Mouse (Mus musculus) lung, postnatal 4 days (tissue): Measurements from ENCODE around the gene Bicral.

ENCODE experiments used
- DNase-seq, 2 experiments: peaks; one replicate each; pipeline ENCODE4 v3.0.0; 2021

Bicral gene

DNA sequence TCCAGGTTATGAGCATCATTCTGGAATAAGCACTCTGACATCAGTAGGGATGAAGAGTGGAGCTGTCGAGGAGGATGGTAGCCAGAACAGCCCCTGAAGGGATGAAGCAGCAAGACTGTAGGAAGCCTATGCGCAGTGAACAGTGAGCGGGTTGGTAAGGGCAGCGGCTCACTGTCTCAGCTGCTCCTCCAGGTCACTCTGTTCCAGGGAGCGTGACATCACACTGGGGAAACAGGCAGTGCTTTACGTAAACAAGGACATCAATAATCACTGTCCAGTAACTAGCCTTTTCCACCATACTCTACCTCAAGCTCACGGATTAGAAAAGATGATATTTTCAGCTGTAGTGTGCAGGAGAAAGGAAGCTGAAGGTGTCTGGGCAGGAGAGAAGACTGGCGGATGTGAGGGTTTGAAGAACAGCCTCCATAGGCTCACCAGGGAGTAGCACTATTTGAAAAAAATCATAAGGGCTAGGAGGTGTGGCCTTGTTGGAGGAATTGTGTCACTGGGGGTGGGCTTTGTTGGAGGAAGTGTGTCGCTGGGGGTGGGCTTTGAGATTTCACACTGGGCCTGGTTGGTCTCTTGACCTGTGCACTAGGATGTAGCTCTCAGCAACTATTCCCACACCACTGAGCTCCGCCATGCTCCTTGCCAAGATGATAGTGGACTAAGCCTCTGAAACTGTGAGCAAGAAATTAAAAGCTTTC lies 17.8 kb downstream of the Bicral start:
- no peak for DNase-seq

DNA sequence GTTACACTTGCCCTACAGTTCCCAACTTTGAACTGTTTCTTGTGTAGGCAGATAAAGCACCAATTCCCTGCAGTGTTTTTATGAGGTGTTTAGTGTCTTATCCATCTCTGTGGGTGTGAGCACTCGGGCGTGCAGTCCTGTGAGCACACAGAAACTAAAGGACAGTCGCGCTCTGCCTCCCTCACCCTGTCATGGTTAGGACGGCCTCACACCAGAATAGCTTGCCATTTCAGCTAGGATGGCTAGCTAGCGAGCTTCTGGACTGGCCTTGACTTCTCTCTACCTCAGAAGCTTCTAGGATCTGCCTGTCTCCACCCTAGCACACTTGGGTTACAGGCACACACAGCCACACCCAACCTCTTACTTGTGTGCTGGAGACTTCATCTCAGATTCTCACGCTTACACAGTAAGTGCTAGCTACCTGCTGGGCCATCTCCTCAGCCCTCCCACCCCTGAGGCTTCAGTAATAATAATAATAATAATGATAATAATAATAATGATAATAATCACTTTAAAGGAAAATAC lies 19.8 kb downstream of the Bicral start:
- no peak for DNase-seq

DNA sequence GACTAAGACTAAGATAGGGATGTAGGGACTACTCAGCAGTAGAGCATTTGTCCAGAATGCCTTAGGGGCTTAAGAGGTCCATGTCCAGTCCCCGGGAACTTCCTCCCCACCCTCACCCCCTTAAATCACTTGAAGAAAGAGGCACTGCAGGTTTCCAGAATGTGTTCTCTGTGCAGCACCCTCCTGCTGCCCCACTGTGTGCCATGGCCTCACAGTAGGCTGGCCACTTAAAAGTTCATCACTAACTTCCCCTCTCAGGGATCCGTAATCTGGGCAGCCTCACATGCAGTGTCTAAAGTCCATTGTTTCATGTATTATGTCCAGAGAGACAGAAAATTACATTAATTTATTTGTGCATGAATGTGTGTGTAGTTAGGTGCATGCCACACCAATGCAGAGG lies 20.4 kb downstream of the Bicral start:
- DNase-seq = no peak

DNA sequence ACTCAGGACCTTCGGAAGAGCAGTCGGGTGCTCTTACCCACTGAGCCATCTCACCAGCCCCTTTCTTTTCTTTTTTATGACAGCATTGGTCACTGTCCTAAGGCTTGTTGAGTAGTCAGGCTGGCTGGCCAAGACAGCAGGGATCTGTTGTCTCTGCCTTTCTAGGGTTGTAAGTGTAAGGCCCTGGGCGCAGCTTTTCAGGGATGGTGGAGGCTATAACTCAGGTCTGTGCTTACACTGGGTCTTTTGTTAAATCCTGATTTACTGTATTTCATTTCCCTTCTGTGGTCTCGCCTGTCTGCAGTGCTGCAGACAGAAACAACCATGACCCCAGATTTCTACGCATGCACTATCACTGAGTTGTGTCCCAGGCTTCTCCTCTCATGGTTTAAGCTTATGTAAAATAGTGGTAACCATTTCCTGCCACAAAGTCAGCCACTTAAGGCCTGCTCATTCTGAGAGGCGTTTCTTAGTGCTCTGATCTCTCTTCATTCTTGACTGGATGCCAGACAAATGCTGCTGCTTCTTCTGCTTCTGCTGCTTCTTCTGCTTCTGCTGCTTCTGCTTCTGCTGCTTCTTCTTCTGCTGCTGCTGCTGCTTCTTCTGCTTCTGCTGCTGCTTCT lies 23.1 kb downstream of the Bicral start:
- DNase-seq = peak in 1 of 2 experiments; percentile 41

DNA sequence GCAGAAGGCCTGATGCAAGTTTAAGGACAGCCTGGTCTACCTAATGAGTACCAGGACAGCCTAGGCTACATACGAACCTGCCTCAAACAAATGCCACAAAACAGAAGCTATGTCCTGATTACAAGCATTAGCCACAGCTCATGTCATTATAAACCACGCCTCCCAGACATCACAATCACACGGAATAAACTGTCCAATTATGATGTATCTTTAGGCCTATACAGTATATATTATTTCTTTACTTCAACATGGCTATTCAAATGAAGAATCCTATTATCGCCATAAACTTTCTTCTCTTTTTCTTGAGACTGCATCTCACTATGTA lies 25.3 kb downstream of the Bicral start:
- DNase-seq = no peak

DNA sequence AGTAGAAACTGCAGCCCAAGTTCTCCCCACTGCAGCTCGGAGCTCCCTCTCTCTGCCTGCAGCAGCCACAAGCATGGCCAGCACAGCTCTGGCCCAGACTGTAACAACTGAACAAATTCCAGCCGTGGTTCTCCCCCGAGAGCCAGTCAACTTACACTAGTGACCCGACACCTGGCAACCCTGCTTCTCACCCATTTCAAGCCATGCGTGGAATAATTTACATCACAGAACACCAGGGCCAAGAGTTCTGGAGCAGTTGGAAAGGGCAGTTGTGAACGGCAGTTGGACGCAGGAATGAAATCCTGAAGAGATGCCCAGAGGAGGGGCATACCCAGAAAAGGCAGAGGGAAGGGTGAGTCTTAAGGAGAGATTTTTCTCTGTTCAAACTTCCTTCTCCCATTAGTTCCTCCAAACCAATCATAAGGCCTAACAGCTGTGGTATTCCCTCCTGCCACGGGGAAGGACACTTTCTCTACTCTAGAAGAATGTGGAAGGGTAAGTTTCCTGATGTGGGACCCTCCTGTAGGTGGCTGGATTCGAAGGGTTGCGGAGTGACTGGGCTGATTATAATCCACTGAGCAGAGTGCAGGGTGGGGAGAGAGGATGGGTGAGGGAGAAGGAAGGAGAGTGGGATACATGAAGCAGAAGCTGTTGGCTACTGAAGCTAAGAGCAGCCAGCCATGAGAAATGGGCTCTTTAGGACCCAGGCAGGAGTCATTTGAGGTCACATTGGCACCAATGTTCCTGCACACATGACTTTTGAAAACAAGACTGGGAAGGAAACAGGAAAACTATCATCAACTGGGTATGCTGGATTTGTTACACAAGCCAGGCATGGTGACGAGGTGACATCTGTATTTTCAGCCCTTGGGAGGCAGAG lies 25.9 kb downstream of the Bicral start:
- DNase-seq = peak; percentile 27 to 49

DNA sequence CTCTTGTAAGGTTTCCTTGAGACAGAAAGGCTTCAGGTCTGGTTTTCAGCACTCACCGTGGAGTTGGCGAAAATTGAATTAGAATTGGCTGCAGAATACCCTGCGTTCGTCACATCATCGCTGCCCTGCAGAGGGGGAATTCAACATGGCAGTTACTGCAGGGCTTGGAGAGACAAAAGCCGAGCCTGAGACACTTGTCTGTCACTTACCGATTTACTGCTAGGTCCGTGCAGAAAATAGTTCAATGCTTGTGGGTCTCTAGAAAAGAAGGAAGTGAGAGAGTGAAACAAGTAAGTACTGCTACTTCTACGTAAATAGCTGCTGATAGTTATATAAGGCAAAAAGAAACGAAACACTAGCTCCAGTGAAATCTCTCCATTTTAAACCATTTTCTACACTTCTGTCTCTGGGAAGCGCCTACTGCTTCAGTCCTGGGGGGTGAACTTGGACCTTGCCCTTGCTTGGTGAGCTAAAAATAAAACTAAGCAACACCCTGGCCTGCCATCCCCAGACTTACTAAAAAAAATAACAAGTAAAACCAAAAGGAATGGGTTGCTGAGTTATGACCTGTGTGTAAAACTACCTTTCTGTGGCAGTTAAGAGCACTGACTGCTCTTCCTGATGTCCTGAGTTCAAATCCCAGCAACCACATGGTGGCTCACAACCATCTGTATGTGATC lies 28.3 kb downstream of the Bicral start:
- DNase-seq = no peak

DNA sequence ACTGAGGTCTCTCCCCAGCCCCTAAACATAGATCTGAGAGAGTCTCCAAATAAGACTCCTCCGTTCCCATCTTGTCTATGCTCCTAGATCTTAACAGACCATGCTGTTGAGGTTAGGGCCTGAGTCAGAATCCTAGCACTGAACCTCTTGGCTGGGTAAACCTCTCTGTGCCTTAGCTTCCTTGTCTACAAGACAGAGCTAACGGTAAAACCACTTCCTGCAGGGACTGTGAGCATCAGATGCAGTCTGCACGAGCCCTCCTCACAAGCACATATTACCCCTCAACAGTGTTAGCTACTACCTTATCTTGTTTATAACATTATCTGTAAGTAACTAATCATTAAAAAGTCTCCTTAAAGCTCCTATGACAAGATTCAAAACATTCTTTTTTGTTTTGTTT lies 29.3 kb downstream of the Bicral start:
- no peak for DNase-seq

DNA sequence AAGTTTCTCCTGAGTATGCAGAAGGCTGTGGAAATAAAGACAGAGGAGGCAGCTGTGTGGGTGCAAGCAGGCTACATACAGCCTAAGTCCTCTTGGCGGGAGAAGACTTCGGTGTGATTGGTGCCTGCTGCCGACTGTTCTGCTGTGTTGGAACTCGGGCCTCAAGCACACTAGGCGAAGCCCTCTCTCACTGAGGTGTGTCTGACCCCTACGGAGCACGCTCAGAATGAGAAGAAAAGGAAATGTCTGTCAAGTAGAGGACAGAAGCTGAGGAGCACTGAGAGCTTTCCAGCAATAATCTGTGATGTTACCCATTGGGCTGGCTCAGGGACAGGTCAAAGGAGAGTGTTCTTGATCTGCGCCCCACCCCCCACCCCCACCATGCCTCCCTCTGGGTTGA lies 35.2 kb downstream of the Bicral start:
- no peak for DNase-seq

DNA sequence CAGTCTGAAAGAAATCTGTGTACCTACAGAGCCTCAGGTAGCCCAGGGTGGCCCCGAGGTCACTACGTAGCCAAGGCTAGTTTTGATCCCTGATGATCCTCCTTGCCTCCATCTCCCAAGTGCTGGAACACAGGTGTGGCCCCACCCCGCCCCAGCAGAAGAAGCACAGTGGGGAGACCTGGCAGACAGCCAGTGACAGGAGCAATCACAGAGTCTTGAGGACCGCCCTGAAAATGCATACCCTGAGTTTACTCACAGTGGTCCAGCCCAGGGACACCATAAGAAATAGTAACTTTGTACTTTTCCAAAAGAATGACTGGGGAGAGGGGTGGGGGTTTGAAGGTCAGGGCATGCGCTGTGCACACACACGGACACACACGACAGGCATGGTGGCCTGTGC lies 37.7 kb downstream of the Bicral start:
- no peak for DNase-seq

DNA sequence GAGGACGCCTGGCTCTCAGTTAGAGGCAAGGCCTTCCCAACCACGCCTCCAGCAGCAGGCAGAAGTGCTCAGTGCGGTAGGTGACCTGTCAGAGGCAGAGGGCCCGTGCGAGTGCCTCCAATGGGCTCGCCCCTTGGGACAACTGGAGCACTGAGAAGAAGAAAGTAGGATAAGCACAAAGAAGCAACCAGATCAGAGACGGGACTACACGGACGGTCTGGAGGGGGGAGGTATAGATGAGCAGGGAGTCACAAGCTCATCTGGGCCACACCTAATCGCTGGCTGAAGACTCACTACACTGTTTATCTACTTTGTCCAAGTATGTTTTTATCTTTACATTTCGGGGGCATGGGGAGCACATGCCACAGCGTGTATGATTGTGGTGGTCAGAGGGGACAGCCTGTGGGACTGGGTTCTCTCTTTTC lies 40.5 kb downstream of the Bicral start:
- DNase-seq = no peak

DNA sequence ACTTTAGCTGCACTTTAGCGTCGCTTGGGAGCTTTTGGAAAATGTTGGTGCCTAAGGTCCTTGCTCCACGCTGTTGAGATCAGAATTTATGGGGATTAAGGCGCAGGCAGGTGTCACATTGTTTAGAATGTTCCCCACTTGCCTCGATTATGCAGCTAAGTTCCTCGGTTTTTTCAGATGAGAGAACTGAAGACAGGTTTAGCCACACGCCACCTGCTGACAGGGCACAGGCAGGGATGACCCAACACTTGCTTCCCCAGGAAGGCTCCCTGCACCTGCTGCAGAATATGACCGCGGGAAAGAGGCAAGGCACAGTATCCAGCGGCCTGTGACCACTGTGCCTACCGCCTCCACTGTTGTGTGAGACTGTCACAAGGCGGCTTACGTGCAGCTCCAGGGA lies 42.0 kb downstream of the Bicral start:
- DNase-seq = no peak

DNA sequence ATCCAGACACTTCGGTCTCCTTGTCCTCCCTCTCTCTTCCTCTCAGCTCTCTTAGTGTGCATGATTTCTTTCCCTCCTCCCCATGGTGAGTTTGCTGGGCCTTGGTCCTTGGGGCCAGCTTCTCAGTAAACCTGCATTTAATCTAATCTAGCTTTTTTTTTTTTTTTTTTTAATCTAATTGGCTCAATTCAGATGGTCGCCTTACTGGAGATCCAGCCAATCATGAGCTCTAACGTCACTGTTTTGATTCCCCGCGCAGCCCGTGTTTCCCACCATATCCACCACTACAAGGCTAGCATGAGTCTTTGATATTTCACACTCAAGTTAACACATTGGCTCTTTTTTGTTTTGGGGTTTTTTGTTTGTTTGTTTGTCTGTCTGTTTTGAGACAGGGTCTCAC lies 43.8 kb downstream of the Bicral start:
- DNase-seq = no peak

DNA sequence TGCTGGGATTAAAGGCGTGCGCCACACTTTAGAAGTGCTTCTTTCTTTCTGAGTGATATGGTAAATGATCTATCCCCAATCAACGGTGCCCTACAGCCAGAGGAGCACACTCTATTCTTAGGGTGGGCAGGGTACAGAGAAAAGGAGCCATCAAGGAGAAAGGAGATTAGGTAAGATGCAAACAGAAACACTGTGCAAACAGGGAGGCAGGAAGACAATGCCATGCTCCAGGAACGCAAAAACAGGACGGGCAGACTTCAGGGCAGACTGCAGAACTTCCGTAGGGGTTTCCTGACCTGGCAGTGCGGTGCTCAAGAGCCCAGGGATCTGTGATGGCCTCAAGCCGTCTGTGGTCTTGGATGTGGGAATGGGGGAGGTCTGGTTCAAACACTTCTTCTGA lies 44.6 kb downstream of the Bicral start:
- DNase-seq = no peak

DNA sequence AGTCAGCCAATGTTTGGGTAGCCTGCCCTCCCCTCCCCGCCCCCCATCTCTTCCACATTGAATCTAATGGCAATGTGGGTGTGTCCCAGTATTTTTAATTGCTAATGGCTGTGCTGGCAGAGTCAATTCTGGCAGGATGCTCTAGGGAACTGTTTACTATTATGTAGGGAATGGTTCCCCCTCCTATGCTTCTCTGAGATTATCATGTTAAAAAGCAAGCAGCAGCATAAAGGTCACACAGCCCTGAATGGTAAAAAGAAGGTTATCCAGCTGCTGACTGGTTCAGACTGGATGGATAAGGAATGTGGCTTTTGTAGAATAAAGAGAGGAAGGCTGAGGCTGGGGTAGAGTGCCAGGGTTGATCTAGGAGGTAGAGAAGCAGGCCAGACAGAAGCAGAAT lies 45.8 kb downstream of the Bicral start:
- no peak for DNase-seq

DNA sequence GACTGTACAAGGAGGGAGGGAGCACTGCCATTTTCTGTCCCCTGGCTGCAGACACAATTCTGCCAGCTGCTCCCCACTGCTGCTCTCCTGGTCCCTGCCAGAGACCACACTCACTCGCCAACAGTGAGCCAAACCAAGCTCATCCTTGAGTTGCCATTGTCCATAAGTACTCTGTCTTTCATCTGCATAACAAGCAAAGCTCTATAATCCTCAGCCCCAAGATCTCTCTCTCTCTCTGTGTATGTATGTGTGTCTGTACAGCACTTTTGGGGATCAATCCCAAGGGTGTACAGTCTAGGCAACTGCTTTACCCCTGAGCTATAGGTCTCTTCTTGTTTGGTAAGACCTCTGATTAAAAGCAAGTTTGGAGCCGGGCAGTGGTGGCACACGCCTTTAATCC lies 47.6 kb downstream of the Bicral start:
- no peak for DNase-seq

DNA sequence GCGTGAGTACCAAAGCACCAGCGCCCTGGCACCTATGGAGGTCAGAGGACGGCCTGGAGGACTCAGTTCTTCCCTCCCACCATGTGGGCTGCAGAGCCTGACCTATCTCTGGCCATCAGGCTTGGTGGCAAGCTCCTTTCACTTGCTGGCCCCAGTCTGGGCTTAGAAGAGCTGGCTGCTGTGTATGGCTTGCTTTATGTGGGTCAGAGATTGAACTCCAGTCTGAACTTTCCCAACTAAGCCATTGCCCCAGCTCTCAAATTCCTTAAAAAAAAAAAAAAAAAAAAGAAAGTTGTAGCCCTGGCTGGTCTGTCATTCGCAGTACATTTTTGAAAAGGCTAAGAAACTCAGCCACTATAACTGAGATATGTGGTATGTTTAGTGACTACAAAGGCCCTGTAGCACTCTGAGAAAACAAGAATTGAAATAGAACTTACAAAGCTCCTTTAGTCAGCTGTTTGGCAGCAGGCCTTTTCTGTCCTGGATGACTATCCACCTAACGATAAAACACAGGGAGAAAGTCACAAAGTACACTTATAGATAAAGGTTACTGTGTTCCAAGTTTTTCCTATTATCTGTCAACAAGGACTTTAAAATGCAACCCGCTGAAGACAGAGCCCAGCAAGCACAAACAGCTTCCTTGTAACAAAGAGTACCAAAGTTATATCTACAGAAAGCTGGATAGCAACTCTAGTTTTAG lies 49.0 kb downstream of the Bicral start:
- no peak for DNase-seq

DNA sequence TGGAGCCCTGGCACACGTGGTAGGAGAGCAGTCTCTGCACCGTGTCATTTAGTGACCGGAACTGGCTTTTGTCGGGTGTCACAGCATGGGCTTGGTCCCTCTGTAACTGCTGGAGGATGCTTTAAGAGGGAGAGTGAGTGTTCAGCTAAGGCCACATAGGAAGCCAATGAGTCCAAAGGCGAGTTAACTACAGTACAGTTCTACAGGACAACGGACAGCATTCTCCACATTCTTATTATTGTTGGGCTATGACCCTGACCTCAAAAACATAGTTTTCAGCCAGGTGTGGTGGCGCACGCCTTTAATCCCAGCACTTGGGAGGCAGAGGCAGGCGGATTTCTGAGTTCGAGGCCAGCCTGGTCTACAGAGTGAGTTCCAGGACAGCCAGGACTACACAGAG lies 49.9 kb downstream of the Bicral start:
- no peak for DNase-seq

DNA sequence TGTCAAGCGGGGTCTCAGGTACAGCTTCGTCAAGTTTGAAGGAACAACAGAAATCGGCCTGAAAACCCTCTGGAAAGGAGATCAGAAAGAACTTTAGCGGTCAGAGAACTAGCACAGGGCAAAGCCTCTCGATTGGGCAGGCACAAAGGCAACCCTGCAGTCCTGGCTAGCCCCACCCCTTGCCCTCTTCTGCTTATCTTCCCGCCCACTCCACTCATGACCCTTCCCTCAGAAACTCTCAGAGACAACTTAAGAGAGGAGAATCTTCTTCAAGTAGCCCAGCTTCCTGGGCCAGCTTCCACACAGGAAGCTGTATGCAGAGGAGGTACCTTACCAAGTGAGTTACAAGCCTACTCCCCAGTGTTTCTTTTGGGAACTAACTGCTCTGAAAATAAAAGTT lies 56.5 kb downstream of the Bicral start:
- DNase-seq = no peak

DNA sequence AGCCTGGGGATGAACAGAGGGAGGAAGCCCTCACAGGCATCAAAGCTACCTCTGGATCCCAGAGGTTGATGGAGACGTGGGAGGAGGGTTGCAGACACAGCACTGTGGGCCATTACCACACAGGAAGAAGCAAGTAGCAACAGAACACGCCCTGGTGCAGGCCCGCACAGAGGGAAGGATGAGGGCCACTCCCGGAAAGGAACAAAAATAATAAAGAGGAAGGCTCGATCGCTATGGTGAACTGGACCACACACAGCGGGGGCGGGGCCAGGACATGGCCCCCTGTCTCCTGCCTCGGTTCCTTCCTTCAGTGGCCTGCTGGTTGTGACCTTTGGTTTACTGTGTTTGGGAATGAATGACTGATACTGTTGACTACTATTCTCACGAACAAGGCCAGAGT lies 58.6 kb downstream of the Bicral start:
- peak in 1 of 2 experiments; percentile 10 for DNase-seq

DNA sequence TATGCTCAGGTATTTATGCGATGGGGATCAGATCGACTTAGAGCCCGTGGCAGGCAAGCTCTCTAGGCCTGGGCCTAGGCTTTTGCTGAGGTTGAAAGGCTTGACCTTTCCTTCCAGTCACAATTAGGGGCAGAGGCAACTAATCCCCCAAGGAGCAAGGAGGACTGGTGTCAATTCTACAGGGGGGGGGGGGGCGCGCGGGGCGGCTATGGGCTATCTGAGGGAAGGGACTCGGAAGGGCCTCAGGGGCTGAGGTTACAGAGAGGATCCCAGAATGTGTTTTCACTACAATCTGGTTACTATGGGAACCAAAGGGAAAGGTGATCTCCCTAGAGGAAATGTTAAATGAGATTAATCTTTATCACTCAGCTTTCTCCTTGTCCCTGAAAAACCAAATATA lies 60.9 kb downstream of the Bicral start:
- no peak for DNase-seq

DNA sequence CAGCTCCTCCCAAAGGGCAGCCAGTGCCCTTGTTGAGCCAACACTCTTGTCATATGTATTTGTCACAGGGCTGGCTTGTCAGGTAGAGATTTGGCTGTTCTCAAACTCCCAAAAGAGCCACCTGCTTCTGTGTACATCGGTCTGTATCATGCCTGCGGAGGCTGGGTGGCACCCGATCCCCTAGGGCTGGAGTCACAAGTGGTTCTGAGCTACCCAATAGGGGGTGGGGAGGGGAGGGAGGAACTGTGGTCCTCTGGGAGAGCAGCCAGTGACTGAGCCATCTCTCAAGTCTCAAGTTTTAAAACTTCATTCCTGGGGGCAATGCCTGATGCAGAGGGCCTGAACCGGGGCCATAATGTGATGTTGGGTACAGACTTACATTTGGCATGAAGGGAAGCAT lies 61.5 kb downstream of the Bicral start:
- no peak for DNase-seq

DNA sequence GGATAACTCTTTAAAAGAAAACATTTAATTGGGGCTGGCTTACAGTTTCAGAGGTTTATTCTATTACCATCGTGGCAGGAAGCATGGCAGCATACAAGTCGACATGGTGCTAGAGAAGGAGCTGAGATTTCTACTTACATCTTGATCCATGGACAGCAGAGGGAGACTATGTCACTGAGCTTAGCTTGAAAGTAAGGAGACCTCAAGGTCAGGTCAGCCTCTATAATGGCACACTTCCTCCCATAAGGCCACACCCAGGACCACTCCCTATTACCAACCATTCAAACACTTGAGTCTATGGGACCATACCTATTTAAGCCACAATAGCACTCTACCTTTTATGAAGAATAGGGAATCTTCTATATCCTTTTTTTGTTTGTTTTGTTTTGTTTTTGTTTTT lies 65.3 kb downstream of the Bicral start:
- DNase-seq = no peak
